Mouse (Mus musculus): ENCODE results near the gene Farsa.

The Farsa gene

DNA sequence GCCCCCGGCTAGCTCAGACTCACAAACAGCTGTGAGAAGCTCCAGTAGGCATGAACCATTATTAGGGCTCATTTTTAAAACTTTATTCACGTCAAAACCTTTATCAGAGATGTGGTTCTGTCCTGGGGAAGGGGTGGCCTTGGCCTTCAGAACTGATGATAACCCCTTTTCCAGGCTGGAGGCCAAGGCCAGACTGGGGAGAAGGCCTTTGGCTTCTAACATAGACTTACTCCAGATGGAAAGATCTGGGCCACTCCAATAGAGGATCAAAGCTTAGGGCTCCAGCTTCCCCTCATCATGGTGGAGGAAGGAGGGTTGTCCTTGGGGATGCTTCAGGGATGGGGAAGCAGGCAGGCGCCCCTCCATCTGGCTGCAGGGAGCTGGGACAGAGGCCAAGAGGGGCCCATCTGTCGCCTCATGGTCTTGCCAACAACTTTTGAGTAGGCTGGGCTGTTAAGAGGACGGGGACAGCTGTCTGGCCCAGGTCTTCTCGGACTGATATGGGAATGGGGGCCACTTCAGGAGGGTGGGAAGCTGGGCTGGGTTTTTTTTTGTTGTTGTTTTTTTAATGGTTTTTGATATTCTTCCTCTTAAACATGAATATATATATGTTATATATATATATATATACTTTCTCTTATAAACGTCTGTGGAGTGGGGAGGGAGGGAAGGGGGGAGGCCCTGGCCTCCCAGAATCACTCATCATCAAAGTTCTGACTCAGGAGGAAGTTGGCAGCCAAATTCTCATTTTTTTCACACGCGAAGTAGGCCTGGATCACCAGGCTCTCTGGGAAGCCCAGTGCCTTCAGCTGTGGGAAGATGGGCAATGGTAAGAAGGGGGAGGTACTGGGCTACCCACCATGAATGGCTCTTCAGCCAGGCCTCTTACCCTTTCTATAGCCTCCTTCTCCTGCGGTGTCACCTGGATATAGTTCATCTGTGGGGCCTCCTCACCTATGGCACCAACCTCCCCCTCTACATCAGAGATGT, 21.6 kb upstream of the Farsa start:
- peak; percentile 91 to 93 for DNase-seq

DNA sequence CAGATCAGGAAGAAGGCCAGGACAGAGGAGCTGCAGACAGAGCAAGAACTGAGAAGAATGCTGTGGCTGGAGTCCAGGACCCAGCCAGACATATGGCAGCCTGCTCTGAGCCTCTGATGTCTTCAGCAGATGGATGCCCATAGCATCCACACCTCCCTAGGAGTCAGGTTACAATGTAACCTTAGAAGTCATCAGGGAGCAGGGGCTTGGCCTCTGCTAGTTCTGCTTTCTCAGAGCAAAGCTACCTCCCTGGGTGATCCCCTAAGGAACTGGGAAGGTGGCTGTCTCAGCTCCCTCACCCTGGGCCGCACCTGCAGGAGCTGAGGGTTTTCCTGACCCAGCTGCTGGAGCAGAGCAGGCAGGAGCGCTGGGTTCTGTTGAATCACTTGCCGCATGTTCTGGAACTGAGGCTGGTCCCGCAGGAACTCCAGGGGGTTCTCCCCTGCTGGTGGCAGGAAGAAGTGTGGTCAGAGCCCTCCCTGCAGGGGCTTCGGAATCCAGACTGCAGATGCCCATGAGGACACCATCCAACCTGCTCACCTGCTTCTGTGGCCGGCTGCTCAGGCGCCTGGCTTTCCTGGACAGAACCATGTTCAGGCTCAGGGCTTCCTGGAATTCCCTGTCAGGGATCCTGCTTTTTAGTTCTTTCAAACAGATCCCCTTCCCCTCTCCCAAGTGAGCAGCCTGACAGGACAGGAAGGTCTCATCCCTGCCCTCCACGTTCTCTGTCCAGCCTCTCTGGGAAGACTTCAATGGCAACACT, 19.5 kb upstream of the Farsa start:
- peak; percentile 66 to 75 for DNase-seq

DNA sequence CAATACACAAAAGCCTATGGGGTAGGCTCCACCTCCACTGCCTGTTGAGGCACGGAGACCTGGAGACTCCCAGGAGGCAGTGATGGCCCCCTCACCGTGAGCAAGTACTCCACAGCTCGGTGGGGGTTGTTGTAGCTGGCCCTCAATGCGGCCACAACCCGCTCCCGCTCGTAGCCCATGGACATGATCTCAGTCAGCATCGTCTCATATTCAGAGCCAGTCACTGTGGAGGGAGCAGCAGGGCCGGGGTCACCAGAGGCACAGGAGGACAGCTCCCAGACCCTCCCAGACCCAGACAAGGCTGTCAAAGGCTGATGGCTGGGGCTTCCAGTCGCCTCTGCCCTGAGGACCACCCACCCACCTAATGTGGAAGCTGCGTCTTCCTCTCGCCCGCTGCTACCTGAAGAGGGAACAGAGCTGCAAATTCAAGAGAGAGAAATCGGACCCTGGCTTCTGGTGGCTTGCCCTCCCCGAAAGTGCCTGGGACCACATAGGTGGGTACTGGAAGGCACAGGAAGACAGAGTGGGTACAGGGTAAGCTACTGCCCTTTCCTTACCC, 18.8 kb upstream of the Farsa start:
- peak in 1 of 2 experiments; percentile 26 for DNase-seq

DNA sequence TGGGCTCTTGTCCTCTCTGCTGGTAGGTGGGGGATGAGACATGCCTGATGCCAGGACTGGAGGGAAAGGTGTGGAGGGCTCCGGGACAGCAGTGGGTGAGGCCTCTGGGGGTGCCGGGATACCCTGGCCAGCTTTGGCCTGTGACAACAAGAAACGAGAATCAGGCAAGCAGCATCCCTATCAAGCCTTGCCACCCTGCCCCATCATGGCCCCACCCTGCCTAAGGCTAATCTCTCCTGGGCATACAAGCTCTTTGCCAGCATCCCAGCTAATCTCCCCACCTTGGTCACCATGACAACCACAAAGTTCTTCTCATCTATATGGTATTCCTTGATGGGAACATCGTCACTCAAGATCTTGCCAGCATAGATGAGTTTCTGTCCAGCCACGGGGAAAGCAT, 18.3 kb upstream of the Farsa start:
- no peak for DNase-seq

DNA sequence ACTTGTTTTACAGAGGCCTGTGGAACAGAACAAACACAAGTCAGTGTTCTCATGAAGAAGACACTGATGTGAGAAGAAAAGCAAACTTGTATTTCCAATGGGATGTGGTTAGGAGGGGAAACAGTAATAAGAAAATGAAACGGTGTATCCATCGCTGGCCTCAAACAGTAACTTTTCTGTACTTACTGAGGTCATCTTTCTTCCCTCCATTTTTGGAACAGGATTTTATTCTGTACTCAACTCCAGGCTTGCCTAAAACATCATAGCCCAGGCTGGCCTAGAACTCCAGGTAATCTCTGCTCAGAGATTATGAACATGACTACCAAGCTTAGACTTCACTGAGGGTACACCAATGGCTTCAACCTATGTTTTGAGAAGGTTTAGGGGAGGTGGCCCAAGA, 17.4 kb upstream of the Farsa start:
- no peak for DNase-seq

DNA sequence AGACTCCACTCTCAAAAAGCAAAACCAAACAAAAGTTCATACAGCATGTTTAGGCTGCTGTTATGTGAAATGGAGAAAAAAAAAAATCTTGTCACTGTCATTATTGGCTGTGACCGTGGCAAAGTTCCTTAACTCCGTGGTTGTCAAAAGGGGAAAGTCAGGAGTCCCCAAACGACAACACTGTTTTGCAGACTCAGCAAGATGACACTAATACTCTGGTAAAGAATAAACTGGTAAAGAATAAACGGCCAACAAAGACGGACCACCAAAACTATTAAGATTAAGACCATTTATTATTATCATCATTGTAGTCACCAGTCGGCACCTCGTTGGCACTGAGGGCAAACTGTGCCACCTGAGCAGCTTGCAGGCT, 16.9 kb upstream of the Farsa start:
- DNase-seq = no peak

DNA sequence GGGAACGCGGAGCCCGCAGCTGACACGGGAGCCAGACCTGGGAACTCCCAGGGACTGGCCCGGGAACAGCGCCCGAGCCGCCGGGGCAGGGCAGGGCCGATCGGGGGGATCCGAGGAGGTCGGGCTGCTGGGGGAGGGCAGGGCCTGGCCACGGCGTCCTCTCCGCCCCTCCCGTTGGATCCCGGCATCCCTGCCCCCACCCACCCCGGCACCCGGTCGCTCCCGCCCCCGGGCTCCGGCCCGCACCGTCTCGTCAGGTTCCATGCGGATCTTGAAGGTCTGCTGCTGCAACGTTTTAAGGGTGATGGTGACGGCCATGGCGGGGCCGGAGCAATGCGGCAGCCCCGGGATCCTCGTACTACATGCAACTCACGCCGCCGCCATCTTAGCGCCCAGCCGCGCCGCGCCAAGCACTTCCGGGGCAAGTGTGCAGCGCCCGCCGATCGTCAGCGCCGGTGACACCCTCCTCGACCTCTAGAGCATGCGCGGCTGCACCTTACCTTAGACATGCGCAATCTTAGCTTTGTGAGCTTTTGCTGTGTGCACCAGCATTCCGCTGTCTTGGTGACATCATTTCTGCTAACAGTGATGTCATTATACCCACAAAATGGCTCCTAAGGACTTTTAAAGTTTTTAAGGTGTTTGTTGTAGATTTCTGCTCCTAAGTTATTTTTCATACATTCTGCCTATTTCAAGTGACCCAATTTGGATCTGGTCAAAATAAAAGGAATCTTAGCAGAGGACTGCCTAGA, 16.4 kb upstream of the Farsa start, which contains the start of gene Rad23a:
TSS of gene Rad23a (minus strand) at position 418 of the 752 bp plus-strand sequence.
- peak; percentile 93 to 95 for DNase-seq

DNA sequence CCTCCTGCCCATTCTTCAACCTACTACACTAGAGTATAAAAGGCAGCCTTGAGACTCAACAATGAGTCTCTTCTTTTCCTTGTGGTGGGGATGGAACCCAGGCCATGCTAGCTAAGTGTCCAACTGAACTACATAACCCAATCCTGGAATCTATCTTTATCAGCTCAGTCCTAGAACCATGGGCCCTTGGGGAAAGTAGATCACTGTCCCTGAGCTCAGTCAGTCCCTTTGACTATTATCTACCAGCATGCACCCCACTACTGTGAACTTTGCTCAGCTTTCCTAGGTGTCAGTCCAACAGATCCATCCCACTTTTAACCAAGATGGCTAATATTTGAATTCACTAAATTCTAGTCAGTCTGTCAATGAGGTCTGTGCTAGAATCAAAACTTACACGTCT, 15.3 kb upstream of the Farsa start:
- no peak for DNase-seq

DNA sequence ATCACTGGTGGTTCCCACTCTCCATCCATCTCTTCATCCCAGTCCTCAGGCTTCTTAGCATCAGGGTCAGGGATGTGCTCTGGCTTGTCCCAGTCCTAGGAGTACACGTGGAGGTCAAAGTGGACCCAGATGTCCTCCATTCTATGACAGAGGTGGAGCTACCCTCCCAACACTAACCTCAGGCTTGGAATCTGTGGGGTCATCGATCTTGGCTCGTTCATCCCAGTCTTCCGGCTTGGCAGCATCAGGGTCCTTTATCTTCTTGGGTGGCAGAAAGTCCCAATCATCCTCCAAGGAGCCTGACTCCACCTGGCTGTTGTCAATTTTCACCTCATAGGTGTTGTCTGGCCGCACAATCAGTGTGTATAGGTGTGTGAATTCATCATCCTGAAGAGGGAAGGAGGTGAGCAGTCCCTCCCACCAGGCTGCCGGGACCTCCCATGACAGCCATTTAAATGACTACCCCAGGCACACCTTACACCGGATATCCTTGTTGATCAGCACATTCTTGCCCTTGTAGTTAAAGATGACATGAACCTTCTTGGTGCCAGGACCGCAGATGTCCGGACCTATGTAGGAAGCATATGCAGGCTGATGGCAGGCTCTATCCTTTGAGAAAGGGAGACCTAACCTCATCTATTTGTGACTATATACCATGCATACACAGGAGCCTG, 12.3 kb upstream of the Farsa start:
- peak in 1 of 2 experiments; percentile 18 for DNase-seq

DNA sequence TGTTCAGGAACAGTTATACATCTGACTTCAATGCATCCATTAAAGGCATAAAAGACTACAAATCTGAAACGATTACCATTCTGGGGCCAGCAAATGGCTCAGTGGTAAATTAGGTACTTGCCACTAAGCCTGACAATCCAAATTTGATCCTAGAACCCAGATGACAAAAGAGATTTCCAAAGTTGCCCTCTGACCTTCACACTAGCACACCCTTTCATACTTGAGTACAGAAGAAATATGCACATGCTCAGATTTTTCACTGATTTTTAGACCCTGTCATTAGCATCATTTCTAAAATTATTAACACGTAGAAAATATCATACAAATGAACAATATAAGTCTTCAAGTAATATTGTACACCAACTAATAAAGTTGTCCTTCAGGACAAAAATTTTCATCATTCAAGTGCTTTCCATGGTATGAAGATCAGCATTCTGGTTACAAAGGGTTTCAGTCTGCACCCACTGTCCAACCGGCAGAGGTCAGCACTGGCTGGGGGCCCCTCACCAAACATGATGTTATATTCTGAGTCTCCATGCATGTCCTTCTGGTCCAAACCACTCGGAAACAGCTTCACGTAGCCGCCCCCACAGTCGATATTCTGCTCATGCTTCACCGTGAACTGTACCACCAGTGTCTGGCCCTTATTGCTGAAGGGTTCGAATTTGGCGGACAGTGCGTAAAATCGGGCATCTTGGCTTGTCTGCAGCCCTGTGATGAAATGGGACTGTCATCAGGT, 11.3 kb upstream of the Farsa start:
- DNase-seq = peak; percentile 65 to 74

DNA sequence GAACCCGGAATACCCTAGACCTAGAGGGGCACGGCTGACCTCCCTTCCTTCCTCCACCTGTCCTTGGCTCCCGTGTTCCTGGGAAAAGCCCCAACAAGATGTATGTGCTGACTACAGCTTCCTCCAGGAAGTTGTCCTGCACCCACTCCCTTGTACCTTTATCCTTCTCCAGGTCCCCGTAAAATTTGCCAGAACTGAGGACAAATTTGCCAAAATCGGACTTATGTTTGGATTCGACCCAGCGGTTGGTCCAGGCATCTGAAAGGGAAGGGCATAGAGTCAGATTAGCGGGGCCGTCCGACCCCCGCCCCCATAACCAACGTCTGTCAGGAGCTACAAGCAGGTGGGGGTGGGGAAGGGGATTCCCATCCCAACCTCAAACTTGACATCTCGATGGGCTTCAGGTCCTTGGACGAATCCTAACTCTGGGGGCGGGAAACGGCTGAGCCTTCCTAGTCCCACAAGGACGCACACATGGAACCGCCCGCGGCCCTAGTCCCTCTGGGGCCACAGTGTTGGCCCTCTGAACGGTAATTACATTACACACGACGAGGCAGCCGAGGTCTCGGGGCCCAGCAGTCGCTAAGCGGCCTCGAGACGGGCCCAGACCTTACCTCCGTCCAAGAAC, 10.6 kb upstream of the Farsa start:
- DNase-seq = no peak

DNA sequence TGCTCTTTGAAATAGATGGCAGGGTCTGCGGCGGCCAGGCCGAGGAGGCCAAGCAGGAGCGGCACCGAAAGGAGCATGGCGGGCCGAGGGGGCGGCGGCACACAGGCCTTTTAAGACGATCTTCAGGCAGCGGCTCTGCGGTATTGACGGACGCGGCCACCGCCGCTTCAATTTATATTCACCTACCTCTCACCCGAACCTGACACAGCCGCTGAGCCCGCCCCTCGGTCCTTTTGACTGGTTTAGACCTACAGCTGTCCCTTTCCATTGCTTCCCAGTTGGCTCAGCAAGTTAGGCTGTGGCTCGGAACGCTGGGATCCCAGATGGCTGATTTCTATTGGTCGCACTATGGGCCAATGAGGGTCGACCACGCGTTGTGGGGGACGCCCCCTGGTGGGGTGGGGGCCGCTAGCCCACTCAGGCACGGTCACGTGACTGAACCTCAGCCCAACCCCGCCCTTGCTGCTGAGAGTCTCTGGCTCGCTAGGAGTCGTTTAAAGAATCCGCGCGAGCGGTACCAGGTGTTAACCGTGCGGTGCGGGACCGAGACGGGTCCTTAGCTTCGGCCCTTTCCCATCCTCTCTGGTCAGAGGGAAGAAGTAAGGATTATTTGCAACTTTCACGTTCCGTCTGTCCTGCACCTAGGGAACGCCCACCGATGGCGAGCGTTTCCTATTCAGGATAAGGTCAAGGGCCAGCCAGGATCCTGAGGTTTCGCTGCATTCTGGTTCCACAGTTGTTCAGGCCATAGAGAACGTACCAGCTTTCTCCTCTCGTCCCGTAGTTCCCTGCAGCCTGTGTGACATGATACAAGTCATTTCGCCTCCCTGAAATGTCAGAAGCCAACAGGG, 9.8 kb upstream of the Farsa start, which contains the start of gene Calr:
TSS of gene Calr (minus strand) at position 213 of the 851 bp plus-strand sequence.
- peak; percentile 99 for DNase-seq

DNA sequence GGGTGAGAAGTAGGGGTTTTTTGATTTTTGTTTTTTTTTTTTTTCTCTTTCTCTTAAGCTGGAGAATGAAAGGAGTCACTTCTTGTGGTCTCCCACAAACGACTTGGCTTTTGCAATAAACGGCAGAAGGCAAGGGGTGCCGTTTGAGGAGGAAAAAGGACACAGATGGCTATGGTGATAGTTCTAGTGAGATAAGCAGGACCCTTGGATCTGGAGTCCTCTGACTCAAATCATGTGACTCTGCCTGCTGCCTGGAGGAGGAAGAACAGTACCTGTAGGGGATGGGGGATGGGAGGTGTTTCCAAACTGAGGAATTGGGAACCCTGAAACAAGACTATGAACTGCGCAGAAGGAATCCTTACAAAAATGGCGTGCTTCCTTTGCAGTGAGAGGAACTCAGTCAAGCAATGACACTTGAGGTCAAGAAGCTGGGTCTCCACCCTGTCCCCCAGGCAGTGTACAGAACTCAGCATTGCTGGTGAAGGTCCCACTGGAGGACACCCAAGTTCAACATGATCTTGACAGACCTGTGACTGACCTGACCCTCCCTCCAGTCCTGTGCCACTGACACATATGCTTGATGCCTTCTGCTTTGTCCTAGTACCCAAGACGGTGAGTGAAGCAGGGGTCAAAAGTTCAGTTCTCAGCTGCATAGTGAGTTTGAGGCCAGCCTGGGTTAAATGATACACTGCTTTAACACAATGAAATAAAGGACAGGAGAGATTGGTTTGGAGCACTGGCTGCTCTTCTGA, 8.9 kb upstream of the Farsa start:
- no peak for DNase-seq

DNA sequence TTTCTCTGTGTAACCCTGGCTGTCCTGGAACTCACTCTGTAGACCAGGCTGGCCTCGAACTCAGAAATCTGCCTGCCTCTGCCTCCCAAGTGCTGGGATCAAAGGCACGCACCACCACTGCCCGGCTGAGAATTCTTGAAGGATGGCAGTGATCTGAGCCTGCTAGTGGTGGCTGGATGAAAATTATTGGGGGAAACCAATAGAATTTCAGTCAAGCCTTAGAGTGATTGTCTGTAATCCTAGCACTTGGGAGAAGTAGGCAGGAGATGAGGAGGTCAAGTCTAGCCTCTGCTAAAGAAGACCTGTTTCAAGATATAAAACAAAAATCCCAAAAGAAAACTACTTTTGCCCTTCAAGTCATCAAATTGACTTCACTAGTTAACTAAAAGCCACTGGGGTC, 355 bp upstream of the Farsa start:
- no peak for DNase-seq

DNA sequence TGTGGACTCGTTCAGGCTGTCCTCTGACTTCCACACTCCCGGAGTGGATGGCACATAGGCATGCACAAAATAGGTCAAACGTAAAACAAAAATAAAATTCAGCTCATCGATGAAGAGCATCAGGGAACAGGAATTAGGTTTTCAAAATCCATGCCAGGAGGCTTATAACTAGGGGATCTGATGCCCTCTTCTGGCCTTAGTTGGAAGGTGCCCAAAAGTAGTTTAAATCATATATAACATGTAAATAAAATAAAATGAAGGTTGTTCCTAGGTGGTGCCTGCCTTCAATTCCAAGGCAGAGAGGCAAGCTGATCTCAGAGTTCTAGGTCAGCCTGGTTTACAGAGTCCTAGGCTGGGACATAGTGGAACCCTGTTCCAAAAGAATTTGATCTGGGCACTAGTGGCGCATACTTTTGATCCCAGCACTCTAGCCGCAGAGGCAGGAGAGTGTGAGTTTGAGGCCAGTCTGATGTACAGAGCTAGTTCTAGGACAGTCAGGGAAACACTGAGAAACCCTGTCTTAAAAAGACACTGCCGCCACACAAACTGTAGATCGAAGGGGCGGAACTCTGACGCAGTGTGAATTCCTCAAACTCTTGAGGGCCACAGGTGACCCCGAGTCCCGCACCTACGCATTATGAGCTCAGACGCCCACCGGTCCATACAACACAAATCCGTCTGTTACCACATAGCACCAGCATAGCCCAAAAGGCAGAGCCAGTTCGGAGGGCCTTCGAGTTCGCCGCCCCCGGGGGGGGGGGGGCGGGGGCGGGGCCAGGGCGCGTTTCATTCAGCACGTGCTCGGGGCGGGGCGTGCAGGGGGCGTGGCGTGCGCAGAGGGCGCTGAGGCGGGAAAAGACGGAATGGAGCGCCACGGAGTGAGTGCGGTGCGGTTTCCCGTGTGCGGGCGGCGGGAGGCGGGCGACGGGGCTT, 14.9 kb downstream of the Farsa start, which contains the start of gene Syce2:
TSS of gene Syce2 (plus strand) at position 736 of the 933 bp plus-strand sequence.
- peak; percentile 66 to 83 for DNase-seq

DNA sequence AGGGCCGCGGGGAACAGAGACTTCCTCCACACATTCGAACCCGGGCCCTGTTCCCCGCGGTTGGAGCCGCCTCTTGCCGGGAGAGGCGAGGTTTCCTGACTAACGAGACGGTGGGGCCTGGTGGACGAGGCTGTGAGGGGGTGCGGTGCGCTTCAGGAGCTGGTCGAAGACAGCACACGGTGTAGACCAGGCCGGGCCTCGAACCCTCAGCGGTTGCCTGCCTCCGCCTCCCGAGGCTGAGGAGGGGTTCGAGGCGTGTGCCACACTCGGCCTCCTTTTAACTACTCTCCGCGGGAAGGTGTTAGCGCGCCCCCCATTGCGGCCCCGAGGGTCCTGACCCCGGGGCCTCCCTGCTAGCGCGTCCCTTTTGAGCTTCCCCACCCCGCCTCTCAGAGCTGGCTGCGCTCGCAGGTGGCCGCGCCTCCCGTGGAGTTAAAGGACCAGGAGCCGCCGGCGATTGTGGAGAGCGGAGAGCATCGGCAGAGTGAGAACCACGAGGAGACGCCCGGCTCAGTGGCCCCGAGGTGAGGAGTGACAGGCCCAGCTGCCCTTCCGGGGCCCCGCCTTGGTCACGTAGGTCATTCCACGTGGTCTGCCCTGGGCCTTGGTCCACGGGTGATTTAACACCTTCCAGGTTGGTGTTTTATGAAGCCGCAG, 15.6 kb downstream of the Farsa start:
- peak; percentile 32 to 42 for DNase-seq

DNA sequence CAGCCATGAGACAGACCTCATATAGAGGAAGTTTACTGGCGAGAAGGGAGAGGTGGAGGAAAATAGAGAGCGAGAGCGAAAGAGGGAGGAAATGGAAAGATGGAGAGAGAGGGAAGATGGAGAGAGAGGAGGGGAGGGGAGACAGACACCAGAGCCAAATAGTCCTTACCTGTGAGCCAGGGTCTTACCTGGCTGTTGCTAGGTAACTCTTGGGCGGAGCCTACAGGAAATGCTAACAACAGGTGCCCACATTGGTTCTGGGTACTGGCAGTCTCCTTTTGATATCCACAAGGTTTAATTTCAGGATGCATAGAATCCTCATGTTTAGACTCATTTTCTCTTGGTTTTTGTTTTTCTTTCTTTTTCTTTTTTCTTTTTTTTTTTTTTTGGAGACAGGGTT, 16.2 kb downstream of the Farsa start:
- DNase-seq = no peak
